Mouse (Mus musculus) lung, adult 18-20 months (tissue): ENCODE data around the gene Tmem214.

Experiments
- DNase-seq, 2 experiments: peaks; one replicate each; pipeline ENCODE4 v3.0.0; 2022; ENCODE audit warnings: mixed read lengths in 2 of 2

Gene Tmem214

DNA sequence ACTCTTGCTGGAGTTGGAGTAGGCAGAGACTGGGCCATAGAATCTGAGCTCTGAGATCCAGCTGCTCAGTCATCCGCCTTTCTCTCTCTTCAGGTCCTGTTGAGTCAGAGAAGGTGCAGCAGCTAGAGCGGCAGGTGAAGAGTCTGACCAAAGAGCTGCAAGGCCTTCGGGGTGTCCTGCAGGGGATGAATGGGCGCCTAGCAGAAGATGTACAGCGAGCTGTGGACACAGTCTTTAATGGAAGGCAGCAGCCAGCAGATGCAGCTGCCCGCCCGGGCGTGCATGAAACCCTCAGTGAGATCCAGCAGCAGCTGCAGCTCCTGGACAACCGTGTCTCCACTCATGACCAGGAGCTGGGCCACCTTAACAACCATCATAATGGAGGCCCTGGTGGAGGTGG lies 49.0 kb downstream of the Tmem214 start:
- no peak for DNase-seq

DNA sequence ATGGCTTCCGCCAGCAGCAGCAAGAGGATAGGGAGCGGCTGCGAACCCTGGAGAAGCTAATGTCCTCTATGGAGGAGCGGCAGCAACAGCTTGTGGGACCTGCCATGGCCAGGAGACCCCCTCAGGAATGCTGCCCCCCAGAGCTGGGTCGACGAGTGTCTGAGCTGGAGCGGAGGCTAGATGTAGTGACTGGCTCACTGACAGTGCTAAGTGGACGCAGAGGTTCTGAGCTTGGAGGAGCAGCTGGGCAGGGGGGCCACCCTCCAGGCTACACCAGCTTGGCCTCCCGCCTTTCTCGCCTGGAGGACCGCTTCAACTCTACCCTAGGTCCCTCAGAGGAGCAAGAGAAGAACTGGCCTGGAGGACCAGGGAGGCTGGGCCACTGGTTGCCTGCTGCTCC lies 49.5 kb downstream of the Tmem214 start:
- no peak for DNase-seq

DNA sequence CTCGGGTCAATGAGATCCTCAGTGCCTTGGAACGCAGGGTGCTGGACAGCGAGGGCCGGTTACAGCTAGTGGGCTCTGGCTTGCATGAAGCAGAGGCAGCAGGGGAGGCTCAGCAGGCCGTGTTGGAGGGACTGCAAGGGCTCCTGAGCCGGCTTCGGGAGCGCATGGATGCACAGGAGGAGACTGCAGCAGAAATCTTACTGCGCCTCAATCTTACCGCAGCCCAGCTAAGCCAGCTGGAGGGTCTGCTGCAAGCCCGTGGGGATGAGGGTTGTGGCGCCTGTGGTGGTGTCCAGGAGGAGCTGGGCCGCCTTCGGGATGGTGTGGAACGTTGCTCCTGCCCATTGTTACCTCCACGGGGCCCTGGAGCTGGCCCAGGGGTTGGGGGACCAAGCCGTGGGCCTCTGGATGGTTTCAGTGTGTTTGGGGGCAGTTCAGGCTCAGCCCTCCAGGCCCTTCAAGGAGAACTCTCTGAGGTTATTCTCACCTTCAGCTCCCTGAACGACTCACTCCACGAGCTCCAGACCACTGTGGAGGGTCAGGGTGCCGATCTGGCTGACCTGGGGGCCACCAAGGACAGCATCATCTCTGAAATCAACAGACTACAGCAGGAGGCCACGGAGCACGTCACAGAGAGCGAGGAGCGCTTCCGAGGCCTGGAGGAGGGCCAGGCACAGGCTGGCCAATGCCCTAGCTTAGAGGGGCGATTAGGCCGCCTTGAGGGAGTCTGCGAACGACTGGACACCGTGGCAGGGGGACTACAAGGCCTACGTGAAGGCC lies 50.3 kb downstream of the Tmem214 start:
- DNase-seq: no peak

DNA sequence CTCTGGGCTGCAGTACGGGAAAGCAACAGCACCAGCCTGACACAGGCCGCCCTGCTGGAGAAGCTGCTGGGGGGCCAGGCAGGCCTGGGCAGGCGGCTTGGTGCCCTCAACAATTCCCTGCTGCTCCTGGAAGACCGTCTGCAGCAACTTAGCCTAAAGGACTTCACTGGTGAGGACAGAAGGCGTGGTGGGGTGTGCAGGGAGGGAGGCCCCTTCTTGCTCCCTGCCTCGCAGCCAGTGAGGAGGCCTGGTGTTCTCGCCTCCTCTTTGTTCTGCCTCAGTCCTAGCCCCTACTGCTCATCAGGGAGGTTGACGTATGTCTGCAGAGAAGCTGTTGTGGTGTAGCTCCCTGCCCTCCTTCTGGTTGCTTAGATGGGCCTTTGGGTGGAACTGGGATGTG lies 50.9 kb downstream of the Tmem214 start:
- no peak for DNase-seq

DNA sequence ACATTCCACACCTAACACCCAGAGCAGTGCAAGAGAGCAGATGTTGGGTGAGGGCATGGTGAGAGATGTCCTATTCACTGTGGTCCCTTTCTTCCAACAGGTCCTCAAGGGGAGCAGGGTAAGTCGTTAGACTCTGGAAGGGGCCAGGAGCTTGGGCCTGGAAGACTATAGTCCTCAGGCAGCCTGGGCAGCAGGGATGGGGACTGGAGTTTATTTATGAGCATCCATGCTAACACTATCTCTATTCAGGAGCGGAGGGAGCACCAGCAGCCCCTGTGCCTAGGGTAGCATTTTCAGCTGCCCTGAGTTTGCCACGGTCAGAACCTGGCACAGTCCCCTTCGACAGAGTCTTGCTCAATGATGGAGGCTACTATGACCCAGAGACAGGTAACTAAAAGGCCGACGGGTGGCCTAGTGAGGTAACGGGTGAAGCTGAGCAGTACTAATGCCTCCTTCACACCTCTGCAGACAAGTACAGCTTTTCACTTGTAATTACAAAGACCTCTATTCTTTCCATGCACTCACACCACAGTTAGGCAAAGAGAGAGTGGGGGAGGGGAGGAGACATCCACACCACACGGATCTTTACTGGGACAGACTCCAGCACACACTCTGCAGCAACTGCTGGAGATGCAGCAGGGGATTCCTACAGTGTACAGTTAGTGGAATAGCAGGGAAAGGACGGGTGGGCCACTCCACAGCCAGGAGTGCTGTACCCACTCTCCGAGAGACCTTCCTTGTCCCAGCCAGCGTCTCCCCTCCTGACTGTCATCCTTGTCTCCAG lies 52.2 kb downstream of the Tmem214 start:
- DNase-seq: no peak

DNA sequence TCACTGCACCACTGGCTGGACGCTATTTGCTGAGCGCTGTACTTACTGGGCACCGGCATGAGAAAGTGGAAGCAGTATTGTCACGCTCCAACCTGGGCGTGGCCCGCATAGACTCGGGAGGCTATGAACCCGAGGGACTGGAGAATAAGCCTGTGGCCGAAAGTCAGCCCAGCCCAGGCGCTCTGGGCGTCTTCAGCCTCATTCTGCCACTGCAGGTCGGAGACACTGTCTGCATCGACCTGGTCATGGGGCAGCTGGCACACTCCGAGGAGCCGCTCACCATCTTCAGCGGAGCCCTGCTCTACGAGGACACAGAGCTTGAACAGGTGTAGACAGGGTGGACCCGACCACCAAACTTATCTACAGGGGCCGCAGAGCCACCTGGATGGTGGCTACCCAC lies 52.8 kb downstream of the Tmem214 start:
- DNase-seq: peak in 1 of 2 experiments; percentile 55

DNA sequence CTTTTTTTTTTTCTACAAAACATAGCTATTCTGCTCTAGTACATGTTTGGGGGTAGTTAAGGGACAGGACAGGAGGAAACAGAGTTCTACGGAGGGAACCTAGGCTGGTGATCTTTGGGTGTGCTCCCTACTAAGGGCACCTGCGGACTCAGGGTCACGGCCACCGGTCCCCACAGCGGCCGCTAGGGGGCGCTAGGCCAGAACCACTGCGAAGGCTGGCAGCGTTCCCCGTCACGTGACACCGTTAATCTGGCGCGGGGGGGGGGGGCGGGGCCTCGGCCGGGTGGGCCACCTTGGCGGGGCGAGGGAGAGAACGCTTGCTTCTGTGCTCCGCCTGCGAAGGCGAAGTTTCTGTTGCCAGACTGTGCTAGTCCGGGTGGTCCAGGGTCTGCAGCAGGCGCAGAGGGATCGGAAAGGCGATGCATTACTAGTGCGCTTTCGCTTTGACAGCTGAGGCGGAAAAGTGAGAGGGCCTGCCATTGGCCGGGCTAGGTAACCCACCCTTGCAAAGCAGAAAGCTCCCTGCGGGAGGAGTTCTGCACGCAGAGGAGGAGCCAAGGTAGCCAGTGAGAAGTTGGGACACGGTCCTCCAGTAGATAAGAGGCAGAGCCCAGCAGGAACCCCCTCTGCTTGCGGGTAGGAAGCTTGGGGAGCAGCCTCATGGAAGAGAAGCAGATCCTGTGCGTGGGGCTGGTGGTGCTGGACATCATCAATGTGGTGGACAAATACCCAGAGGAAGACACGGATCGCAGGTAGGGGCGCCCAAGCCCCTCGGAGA lies 53.6 kb downstream of the Tmem214 start, which contains the start of gene Khk:
Gene Khk (plus strand): TSS at position 176 of the 778 bp plus-strand sequence.
- peak; percentile 88 to 92 for DNase-seq

DNA sequence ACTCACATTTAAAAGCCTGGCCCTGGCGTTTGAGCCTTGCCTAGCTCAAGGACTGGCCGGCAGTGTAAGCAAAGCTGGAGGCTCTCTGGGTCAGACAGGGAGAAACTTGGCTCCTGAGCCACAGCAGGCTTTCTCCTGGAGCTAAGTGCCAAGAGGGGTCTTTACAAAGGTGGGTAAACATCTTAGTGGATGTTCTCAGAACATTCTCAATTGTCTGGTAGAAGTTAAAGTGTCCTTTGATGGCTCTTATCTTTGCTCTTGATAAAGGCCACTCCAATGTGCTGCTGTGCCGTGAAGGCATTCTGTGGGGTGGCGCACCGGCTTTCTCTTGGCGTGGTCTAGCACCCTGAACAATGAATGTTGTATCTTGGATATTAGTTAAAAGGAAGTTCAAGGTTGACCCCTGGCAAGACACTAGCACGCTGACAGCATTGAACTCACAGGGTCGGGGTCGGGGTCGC lies 54.8 kb downstream of the Tmem214 start:
- peak in 1 of 2 experiments; percentile 59 for DNase-seq

DNA sequence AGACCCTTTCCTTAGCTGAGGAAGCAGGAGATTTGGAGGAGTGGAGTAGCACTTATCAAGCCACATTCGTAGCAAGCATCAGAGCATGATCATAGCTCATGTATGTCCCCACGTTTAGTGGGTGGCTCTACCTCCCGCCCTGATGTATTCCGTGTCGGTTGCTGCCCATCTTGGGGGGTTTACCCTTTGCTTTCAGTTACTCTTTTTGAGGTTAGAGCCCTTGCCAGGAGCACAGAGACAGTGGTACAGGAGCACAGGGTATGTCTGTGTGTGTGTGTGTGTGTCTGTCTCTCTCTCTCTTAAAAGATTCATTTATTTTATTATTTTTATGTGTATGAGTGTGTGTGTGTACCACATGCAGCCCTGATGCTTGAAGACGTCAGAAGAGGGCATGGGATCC lies 55.3 kb downstream of the Tmem214 start:
- no peak for DNase-seq

DNA sequence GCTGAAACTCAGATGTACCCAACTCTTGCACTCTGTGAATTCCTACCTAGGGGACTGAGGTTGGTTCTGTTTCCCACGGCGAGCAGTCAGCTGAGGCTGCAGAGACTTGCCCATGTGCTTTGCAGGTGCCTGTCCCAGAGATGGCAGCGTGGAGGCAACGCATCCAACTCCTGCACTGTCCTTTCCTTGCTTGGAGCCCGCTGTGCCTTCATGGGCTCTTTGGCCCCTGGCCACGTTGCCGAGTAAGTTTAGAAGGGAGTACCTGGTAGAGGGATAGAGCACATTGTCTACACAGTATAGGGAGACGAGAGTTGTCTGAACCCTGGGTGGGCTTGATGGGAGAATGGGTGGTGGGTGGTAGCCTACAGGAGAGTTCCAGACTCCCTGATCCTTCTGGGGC lies 56.8 kb downstream of the Tmem214 start:
- no peak for DNase-seq

DNA sequence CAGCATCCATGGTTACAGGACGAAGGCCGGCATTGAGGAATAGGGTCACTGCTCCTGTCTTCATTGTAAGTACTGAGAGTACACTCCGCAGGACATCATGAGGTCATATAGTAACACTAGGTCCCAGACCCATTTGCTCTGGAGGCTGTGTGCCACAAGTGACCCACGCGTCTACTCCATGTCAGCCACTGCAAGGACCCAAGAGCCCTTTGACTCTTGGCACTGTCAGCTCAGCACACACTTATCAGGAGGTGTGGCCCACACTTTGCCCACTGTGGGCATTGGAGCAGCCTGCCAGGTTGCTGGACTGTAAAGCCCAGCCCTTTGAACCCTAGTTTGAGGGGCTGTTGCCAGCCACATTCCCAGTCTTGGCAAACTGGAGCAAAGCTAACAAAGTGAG lies 57.4 kb downstream of the Tmem214 start:
- peak; percentile 45 to 58 for DNase-seq

DNA sequence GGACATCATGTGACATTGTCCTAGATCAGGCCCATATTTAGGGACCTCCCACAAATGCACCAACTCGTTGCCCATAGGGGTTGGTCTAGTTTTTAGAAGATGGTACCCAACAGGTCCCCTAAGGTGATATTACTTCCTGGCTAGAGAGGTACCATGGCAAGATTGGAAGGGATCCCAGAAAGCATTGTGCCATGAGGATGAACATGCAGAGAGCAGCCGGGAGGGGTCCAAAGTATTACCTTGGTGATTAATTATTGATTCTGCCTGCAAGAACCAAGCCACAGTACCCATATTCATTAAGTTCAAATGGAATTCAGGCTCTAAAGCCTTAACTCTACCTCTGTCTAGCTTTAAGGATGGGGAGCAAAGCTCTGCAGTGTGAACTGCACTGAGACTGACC lies 58.3 kb downstream of the Tmem214 start:
- DNase-seq: no peak

DNA sequence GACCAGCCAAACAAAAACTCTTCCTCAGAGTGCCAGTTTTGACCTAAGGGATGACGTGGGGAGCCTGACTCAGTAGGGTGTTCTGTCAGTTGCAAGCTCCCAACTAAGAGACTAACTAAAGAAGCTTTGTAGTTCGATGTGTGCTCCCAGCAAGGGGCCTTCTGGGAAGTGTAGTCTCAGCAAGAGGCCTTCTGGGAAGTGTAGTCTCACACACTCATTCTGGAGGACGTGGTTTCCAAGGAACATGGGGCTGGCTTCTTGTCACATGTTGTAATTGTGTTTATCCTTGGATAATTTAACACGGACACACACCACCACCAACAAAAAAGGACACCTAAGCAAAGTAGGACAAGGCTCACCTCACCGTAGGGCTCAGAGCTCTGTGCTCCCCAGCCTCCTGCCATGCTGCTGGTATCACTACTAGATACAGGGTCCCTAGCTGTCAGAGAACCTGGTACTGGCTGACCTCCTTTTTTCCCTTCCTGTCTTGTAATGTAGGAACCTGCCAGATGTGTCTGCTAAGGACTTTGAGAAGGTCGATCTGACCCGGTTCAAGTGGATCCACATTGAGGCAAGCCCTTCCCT lies 60.2 kb downstream of the Tmem214 start:
- peak in 1 of 2 experiments; percentile 46 for DNase-seq
